Mouse (Mus musculus): ENCODE data around the gene Acot11.

- TF ChIP-seq E2F4 (IDR thresholded peaks at IDR 0.05; ENCODE audit: insufficient replicate concordance, low read depth, low read length) (no peak), CTCF (conservative IDR thresholded peaks at IDR 0.05 in 1 of 2, IDR thresholded peaks at IDR 0.05 in 1 of 2; ENCODE audit: low read depth in 2 of 2, low read length in 2 of 2) (no peak), KAT2A (IDR thresholded peaks at IDR 0.05; ENCODE audit: insufficient replicate concordance, low read length) (no peak), USF2 (conservative IDR thresholded peaks at IDR 0.05; ENCODE audit: low read depth, low read length) (no peak), MAFK (IDR thresholded peaks at IDR 0.05; ENCODE audit: insufficient replicate concordance, low read length) (no peak), POLR2A (IDR thresholded peaks at IDR 0.05; ENCODE audit: low read depth, low read length) (no peak), ETS1 (conservative IDR thresholded peaks at IDR 0.05; ENCODE audit: low read depth, low read length) (no peak), POLR2AphosphoS2 (IDR thresholded peaks at IDR 0.05; ENCODE audit: low read depth, low read length) (no peak)
These were observed 10.9 kb upstream of the Acot11 start for GRCm38 (mm10) chr4:106815396-106816324.

All from CH12.LX (cell line).